Mouse (Mus musculus): Measurements from ENCODE around the gene Lsm11. TPM values are rescaled to one million over a fixed set of nuclear protein-coding genes. Genes with fewer than 3 reads are reported as not detected.

Gene Lsm11
- 8.7 and 8.8 TPM in 2 replicates for polyA plus RNA-seq (2015; fragmentation: Nextera tagmentation; extraction: Ambion mirVana)

DNA sequence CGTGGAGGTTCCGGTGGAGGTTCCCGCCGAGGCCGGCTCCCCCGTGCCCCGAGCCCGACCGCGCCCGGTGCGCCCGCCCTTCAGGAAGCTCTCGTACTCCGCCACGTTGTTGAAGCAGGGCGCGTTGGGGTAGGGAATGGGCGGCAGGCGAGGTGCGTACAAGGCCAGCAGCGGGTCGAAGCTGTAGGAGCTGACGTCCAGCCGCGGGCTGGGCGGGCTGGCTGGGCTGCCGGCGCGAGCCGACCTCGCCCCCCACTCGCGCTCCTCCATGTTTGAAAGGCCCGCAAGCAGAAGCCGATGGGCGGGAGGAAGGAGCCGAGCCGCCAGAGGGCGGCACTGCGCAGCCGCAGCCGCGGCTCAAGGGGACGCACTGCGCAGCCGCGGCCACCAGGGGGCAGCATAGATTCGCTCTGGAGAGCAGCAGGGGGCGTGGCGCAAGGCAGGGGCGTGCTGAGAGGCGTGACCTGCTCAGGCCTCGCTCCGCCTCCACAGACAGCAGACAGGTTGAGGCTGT lies at the start of gene Lsm11:
Lsm11 (minus strand) TSS at position 293 of the 514 bp plus-strand sequence.
- WGBS: under 1% methylated on average over 52 of the region's 55 CpGs
- H3K4me3 ChIP-seq: peak within 1 kb of the TSS; percentile 85
- H3K36me3 ChIP-seq (ENCODE audit: poor library complexity, severe bottlenecking): peaks cover 13% of the 10 kb centered on the region
- peak within 1 kb of the TSS; percentile 87 for H3K4me2 ChIP-seq
- H3K4me1 ChIP-seq: peaks cover 16% of the 10 kb centered on the region
- peak within 1 kb of the TSS; percentile 88 for H3K9ac ChIP-seq
- peak within 1 kb of the TSS; percentile 59 for H3K27ac ChIP-seq
- H3K27me3 ChIP-seq: no peaks in the 10 kb centered on the region
- ATAC-seq: peak; percentile 87
- H3K9me3 ChIP-seq (replicated peaks): no peaks in the 10 kb centered on the region

DNA sequence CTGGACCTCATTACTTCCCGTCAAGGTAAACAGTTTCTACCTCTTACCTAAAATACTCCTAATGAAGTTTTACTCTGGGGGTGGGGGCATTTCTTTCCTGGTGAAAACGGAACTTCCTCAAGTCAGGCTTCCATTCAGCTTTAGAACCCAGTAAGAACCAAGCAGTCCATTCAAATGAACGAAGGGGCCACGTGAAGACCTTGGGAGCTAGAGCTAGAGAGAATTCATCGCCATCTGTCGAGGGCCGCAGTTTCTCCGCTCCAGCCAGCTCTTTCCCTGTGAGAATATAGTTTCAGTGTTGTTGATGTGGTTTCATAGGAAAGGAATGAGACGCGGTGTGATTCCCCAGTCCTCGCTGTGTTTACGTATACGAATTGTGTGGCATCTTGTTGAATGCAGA lies 47.4 kb upstream of the Lsm11 start:
- no peak for ATAC-seq
- Histone ChIP-seq H3K4me1 (no peaks in the 10 kb centered on the region), H3K4me2 (peak overlapping the region; percentile 53), H3K4me3 (no peak overlapping the region), H3K9me3 (replicated peaks) (no peaks in the 10 kb centered on the region), H3K9ac (no peak overlapping the region), H3K27me3 (no peaks in the 10 kb centered on the region), H3K36me3 (ENCODE audit: poor library complexity, severe bottlenecking) (no peaks in the 10 kb centered on the region), H3K27ac (no peak overlapping the region)
- WGBS: 53% methylated on average over 13 of the region's 13 CpGs

DNA sequence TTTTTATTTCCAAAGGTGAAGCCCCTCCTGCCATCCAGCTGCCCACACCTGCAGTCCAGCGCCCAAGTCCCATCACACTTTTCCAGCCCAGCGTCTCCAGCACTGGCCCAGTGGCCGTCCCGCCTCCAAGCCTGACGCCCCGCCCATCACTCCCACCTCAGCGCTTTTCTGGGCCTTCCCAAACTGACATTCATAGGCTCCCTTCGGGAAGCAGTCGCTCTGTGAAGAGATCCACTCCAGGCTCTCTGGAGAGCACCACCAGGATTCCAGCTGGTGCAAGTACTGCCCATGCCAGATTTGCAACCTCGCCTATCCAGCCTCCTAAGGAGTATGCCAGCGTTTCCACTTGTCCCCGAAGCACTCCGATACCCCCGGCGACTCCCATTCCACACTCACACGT lies 46.9 kb upstream of the Lsm11 start:
- no peaks in the 10 kb centered on the region for H3K27me3 ChIP-seq
- H3K4me1 ChIP-seq: no peaks in the 10 kb centered on the region
- H3K9ac ChIP-seq: peak overlapping the region; percentile 40; the same call in 1 of the 2 replicates
- 5% methylated on average over 16 of the region's 16 CpGs for WGBS
- no peak for ATAC-seq
- no peak overlapping the region for H3K27ac ChIP-seq
- H3K9me3 ChIP-seq (replicated peaks): no peaks in the 10 kb centered on the region
- H3K36me3 ChIP-seq (ENCODE audit: poor library complexity, severe bottlenecking): no peaks in the 10 kb centered on the region
- peak overlapping the region; percentile 53 for H3K4me2 ChIP-seq
- H3K4me3 ChIP-seq: peak overlapping the region; percentile 23

DNA sequence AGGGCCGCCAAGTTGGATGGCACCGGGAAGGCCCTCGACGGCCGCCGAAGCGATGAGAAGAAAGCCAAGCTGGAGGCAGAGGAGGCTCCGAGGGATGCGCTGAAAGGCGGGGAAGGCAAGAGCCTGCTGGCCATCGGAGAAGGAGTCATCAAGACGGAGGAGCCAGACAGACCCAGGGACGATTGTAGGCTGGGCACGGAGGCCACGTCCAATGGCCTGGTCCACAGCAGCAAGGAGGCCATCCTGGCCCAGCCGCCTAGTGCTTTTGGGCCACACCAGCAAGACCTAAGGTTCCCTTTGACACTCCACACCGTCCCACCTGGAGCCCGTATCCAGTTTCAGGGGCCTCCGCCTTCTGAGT lies 36.1 kb upstream of the Lsm11 start:
- H3K9me3 ChIP-seq (replicated peaks): peaks cover 6% of the 10 kb centered on the region; the same call in 1 of the 2 replicates
- 38% methylated on average over 19 of the region's 19 CpGs for WGBS
- peak overlapping the region; percentile 72 for H3K4me2 ChIP-seq
- H3K27me3 ChIP-seq: peaks cover 11% of the 10 kb centered on the region; the same call in 1 of the 2 replicates
- 0 out of 2 replicates have a peak, but pooled peaks cover 8% of the 10 kb centered on the region for H3K4me1 ChIP-seq
- H3K9ac ChIP-seq: peak overlapping the region; percentile 85
- no peaks in the 10 kb centered on the region for H3K36me3 ChIP-seq (ENCODE audit: poor library complexity, severe bottlenecking)
- peak overlapping the region; percentile 65 for H3K4me3 ChIP-seq
- H3K27ac ChIP-seq: peak overlapping the region; percentile 54; the same call in 1 of the 2 replicates
- ATAC-seq: peak; percentile 37; the same call in 1 of the 2 replicates

DNA sequence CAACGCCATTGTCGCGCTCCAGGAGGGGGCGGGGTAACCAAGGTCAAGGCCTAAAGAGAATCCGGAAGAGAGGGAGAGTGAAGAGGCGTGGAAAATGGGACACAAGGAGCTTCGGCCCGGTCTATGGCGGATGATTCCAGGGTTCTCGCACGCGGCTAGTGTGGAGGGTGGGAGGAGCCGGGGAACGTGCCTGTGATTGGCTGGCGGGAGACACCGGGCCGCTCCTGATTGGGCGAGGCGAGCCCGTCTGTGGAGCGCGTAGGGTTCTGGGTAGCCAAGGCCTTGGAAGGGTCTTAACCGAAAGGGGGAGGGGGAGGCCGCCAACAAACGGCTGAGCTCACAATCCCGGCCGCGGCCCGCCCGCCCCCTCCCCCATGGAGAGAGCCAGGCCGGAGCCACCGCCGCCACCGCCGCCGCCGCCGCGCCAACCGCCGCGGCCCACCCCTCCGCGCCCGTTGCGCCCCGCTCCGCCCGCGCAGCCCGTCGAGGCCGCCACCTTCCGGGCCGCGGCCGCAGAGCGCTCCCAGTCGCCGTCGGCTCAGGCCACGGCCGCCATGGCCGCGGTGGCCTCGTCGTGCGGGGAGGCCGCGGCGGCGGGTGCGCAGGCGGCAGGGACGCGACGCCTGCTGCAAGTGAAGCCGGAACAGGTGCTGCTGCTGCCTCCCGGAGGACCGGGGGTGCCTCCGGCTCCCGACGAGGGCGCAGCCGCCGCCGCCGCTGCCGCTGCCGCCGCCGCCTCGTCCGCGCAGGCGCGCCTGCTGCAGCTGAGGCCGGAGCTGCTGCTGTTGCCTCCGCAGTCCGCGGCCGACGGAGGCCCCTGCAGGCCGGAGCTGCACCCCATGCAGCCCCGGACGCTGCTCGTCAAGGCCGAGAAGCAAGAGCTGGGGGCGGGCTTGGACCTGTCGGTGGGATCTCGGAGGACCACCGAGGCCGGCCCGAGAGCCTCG lies 35.5 kb upstream of the Lsm11 start, which contains the start of gene Sox30:
Sox30 (plus strand) TSS at position 365 of the 947 bp plus-strand sequence.
- H3K36me3 ChIP-seq (ENCODE audit: poor library complexity, severe bottlenecking): no peaks in the 10 kb centered on the region
- peak within 1 kb of the TSS; percentile 72 for H3K4me2 ChIP-seq
- peak within 1 kb of the TSS; percentile 85 for H3K9ac ChIP-seq
- H3K27me3 ChIP-seq: peaks cover 11% of the 10 kb centered on the region; the same call in 1 of the 2 replicates
- peak within 1 kb of the TSS; percentile 65 for H3K4me3 ChIP-seq
- 11% methylated on average over 85 of the region's 115 CpGs for WGBS
- peak within 1 kb of the TSS; percentile 54; the same call in 1 of the 2 replicates for H3K27ac ChIP-seq
- ATAC-seq: peak; percentile 98
- 0 out of 2 replicates have a peak, but pooled peaks cover 8% of the 10 kb centered on the region for H3K4me1 ChIP-seq
- H3K9me3 ChIP-seq (replicated peaks): peaks cover 6% of the 10 kb centered on the region; the same call in 1 of the 2 replicates

DNA sequence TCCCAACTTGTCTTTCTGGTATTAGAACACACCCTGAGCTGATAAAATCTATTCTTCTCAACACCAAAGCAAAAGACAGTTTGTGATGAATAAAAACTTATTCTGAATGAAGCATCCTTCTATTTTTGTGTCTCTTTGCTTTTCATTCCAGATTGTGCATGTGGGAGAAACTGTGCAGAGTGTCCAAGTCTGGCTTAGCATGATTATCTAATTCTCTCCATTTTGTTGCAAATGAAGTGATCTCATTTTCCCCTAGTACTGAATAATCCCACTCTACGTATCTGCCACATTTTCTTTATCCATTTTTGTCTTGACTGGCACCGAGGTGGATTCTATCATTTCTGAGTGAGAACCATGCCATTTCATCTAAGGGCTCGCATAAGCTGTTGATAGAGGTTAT lies 31.3 kb upstream of the Lsm11 start:
- ATAC-seq: no peak
- no peak overlapping the region for H3K9ac ChIP-seq
- no peak overlapping the region for H3K4me3 ChIP-seq
- no peak overlapping the region for H3K27ac ChIP-seq
- WGBS: 82% methylated on average over 3 of the region's 3 CpGs
- peaks cover 8% of the 10 kb centered on the region; the same call in 1 of the 2 replicates for H3K27me3 ChIP-seq
- no peak overlapping the region for H3K4me2 ChIP-seq
- H3K4me1 ChIP-seq: 0 out of 2 replicates have a peak, but pooled peaks cover 5% of the 10 kb centered on the region
- no peaks in the 10 kb centered on the region for H3K36me3 ChIP-seq (ENCODE audit: poor library complexity, severe bottlenecking)
- H3K9me3 ChIP-seq (replicated peaks): peaks cover 6% of the 10 kb centered on the region; the same call in 1 of the 2 replicates

DNA sequence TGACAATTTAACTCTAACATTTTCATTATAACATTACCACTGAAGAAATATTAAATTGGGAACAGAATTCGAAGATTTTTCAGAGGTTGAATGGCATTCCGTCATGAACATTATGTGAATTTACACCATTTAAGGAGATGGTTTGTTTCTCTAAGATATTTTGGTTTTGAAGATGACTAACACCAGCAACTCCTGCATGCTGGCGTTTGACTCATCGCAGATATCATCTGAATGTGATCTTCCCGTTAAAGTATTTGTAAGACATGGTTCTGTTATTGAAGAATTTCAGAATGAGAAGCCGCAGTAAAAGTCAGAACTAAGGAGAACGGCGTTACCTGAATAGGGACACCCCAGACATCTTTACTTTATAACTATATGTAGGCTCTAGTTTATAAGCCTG lies 29.7 kb upstream of the Lsm11 start:
- Histone ChIP-seq H3K9me3 (replicated peaks) (0 out of 2 replicates have a peak, but pooled peaks cover under 1% of the 10 kb centered on the region), H3K36me3 (ENCODE audit: poor library complexity, severe bottlenecking) (no peaks in the 10 kb centered on the region), H3K4me1 (no peaks in the 10 kb centered on the region), H3K4me2 (no peak overlapping the region), H3K27ac (no peak overlapping the region), H3K27me3 (0 out of 2 replicates have a peak, but pooled peaks cover 3% of the 10 kb centered on the region), H3K9ac (no peak overlapping the region), H3K4me3 (no peak overlapping the region)
- 90% methylated on average over 8 of the region's 8 CpGs for WGBS
- ATAC-seq: no peak

DNA sequence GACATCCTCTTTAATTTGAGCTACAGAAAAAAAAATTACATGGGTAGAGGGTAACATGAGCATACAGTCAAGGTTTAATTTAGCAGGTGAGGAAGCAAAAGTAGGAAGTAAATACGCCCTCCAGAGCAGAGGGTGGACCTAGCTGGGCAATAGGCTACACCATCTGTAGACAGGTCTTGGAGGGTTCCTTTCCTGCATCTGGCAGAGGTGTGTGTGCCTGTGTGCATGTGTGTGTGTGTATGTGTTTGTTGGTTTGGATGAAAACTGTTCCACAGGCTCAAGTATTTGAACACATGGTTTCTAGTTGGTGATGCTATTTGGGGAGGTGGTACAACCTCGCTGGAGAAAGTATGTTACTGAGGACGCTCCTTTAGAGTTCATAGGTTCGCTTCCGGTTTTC lies 28.9 kb upstream of the Lsm11 start:
- 85% methylated on average over 5 of the region's 5 CpGs for WGBS
- H3K9ac ChIP-seq: no peak overlapping the region
- no peak for ATAC-seq
- H3K27me3 ChIP-seq: no peaks in the 10 kb centered on the region
- H3K36me3 ChIP-seq (ENCODE audit: poor library complexity, severe bottlenecking): no peaks in the 10 kb centered on the region
- no peak overlapping the region for H3K4me3 ChIP-seq
- H3K27ac ChIP-seq: no peak overlapping the region
- no peaks in the 10 kb centered on the region for H3K4me1 ChIP-seq
- no peak overlapping the region for H3K4me2 ChIP-seq
- no peaks in the 10 kb centered on the region for H3K9me3 ChIP-seq (replicated peaks)

DNA sequence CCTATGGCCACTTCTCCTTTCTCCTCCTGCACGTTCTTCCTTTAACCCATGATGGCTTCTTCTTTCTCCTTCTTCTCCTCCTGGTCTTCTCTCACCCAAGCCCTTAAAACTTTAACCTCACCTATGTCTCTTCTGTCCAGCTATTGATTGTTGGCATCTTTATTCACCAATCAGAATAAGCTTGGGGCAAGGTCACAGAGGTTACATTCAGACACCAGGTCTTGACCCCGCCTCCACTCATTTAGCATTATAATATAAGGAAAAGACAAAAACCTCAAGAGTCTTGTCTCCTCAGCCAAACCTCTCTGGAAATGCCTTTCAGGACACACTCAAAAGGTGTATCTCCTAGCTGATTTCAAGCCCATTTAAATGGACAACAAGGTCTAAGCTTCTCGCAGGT lies 23.7 kb upstream of the Lsm11 start:
- Histone ChIP-seq H3K4me3 (no peak overlapping the region), H3K4me2 (no peak overlapping the region), H3K27ac (no peak overlapping the region), H3K4me1 (no peaks in the 10 kb centered on the region), H3K9me3 (replicated peaks) (no peaks in the 10 kb centered on the region), H3K36me3 (ENCODE audit: poor library complexity, severe bottlenecking) (no peaks in the 10 kb centered on the region), H3K27me3 (no peaks in the 10 kb centered on the region), H3K9ac (no peak overlapping the region)
- WGBS: 90% methylated on average over 3 of the region's 3 CpGs
- no peak for ATAC-seq

DNA sequence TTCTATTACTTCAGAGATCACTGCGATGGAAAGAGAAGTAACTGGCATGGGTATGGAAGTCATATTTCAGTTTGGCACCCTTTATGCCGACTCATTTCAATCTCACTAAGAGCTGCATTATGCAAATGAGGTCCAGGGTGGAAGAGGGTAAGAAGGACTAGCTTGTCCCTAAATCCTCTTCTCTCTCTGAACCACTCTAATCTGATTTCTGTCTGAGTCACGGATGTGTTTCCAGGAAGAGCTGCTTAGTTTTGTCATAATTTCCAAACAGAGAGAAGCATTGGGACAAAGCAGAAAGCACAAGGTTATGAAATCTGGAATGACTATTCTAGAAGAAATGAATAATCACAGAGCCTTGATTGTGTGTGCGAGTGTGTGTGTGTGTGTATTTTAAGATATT lies 22.2 kb upstream of the Lsm11 start:
- H3K27ac ChIP-seq: no peak overlapping the region
- H3K9ac ChIP-seq: no peak overlapping the region
- no peak overlapping the region for H3K4me2 ChIP-seq
- H3K27me3 ChIP-seq: no peaks in the 10 kb centered on the region
- 89% methylated on average over 4 of the region's 4 CpGs for WGBS
- H3K4me3 ChIP-seq: no peak overlapping the region
- no peak for ATAC-seq
- H3K4me1 ChIP-seq: no peaks in the 10 kb centered on the region
- no peaks in the 10 kb centered on the region for H3K9me3 ChIP-seq (replicated peaks)
- H3K36me3 ChIP-seq (ENCODE audit: poor library complexity, severe bottlenecking): no peaks in the 10 kb centered on the region

DNA sequence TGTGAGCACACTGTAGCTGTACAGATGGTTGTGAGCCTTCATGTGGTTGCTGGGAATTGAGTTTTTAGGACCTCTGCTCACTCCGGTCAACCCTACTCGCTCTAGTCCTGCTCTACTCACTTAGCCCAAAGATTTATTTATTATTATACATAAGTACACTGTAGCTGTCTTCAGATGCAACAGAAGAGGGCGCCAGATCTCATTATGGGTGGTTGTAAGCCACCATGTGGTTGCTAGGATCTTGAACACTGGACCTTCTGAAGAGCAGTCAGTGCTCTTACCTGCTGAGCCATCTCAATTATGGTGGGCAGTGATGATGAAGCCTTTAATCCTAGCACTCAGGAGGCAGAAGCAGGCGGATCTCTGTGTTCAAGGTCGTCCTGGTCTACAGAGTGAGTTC lies 15.3 kb upstream of the Lsm11 start:
- no peak for ATAC-seq
- H3K27ac ChIP-seq: no peak overlapping the region
- H3K4me1 ChIP-seq: no peaks in the 10 kb centered on the region
- 81% methylated on average over 5 of the region's 5 CpGs for whole genome bisulfite sequencing
- H3K9ac ChIP-seq: no peak overlapping the region
- no peak overlapping the region for H3K4me2 ChIP-seq
- no peaks in the 10 kb centered on the region for H3K36me3 ChIP-seq (ENCODE audit: poor library complexity, severe bottlenecking)
- no peaks in the 10 kb centered on the region for H3K27me3 ChIP-seq
- no peak overlapping the region for H3K4me3 ChIP-seq
- no peaks in the 10 kb centered on the region for H3K9me3 ChIP-seq (replicated peaks)

DNA sequence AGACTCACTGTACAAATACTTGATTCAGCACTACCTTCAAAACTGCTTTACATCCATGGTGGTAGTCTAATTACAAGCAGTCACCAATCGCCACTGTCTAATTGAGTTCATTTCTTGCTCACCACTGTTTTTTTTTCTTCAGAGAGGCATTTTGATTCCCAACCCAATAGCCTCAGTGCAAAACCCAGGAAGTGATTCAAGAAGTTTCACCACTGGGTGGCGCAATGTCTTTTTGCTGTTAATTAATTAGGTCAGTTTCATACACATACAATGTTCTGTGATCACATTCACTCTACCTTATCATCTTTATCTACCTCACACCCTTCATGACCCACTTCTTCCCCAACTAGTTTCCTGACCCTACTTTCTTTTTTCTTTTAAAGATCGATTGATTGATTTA lies 14.9 kb upstream of the Lsm11 start:
- no peak overlapping the region for H3K27ac ChIP-seq
- no peaks in the 10 kb centered on the region for H3K27me3 ChIP-seq
- H3K36me3 ChIP-seq (ENCODE audit: poor library complexity, severe bottlenecking): no peaks in the 10 kb centered on the region
- no peak overlapping the region for H3K4me3 ChIP-seq
- no peak overlapping the region for H3K4me2 ChIP-seq
- WGBS: 75% methylated on average over 3 of the region's 3 CpGs
- H3K4me1 ChIP-seq: peaks cover 3% of the 10 kb centered on the region; the same call in 1 of the 2 replicates
- H3K9ac ChIP-seq: no peak overlapping the region
- H3K9me3 ChIP-seq (replicated peaks): no peaks in the 10 kb centered on the region
- no peak for ATAC-seq

Measured in forebrain, embryonic 13.5 days (tissue).